Mouse (Mus musculus) embryonic fibroblast, embryonic 13.5 days (primary cell): ENCODE results near the gene Rnd2.

ENCODE experiments used
- CTCF ChIP-seq: IDR thresholded peaks from 2 replicates; pipeline ENCODE4 v1.5.1; 2011; ENCODE audit warnings: mild to moderate bottlenecking, control low read depth, low read length, moderate library complexity, borderline replicate concordance; ENCODE audit not compliant: insufficient read depth
- POLR2A ChIP-seq: IDR thresholded peaks from 2 replicates; pipeline ENCODE4 v1.6.1; 2011; ENCODE audit warnings: low read depth, mild to moderate bottlenecking, control low read depth, low read length, moderate library complexity

DNA sequence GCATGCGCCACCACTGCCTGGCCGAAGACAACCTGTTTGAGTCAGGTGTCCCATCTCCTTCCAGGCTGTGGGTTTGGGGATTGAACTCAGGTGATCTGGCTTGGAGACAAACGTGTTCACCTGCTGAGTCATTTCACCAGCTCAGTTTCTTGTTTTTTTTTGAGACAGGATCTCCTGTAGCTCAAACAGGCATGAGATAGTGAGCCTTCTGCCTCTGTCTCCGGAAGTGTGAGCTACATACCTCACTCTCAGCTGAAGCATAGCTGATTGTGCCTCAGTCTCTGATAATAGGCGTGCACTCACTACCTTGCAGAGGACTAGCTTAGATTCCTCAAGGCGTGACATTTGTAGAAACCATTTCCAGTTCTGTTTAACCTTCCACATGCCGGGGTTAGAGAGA lies 20.0 kb downstream of the Rnd2 start:
- TF ChIP-seq CTCF (no peak), POLR2A (no peak)
